Mouse (Mus musculus): ENCODE measurements around the gene Setd6. TPM values are rescaled to one million over a fixed set of nuclear protein-coding genes. Genes with fewer than 3 reads are reported as not detected.

Setd6 gene
- total RNA-seq, 2 experiments from 2014 or later = 15.8 to 21.0 TPM

- no peak for DNase-seq
These were observed 6.1 kb upstream of the Setd6 start for GRCm38 (mm10) chr8:95709579-95709978.

- no peak for DNase-seq
These were observed 4.7 kb upstream of the Setd6 start for GRCm38 (mm10) chr8:95711029-95711428.

GRCm38 (mm10) chr8:95712395-95712794 lies 3.3 kb upstream of the Setd6 start:
- no peak for DNase-seq

- peak; percentile 59 to 82 for DNase-seq
These were observed 2.3 kb upstream of the Setd6 start for GRCm38 (mm10) chr8:95713100-95714010.

- no peak for DNase-seq
These were observed 1.3 kb upstream of the Setd6 start for GRCm38 (mm10) chr8:95714367-95714766.

GRCm38 (mm10) chr8:95714837-95715413 lies 756 bp upstream of the Setd6 start:
- DNase-seq = no peak

- no peak for DNase-seq
These were observed 1.1 kb downstream of the Setd6 start for GRCm38 (mm10) chr8:95716546-95717335.

GRCm38 (mm10) chr8:95727625-95728024 lies 11.9 kb downstream of the Setd6 start:
- DNase-seq = no peak

GRCm38 (mm10) chr8:95738596-95738995 lies 22.9 kb downstream of the Setd6 start:
- DNase-seq = no peak

GRCm38 (mm10) chr8:95741732-95742131 lies 26.1 kb downstream of the Setd6 start:
- no peak for DNase-seq

GRCm38 (mm10) chr8:95748028-95748427 lies 32.3 kb downstream of the Setd6 start:
- no peak for DNase-seq

- DNase-seq = no peak
These were observed 36.2 kb downstream of the Setd6 start for GRCm38 (mm10) chr8:95751924-95752323.

- no peak for DNase-seq
These were observed 44.6 kb downstream of the Setd6 start for GRCm38 (mm10) chr8:95760323-95760722.

- no peak for DNase-seq
These were observed 48.5 kb downstream of the Setd6 start for GRCm38 (mm10) chr8:95764133-95764532.

Small RNA genes lying within 50 kb of the gene (microRNA-seq; reads per million reads assigned to microRNA genes)
- gene Mir7073 = 0 to 0.27 reads per million in 2 experiments

Other genes starting within 250 kb of the Setd6 start
- gene Csnk2a2, start 225.8 kb upstream of the Setd6 start, total RNA-seq (2021) = 10 to 100 TPM; 30.2 to 34.7 TPM
- under 1 TPM in 1 of 2 experiments, not detected in 1; 0.23 TPM for gene Ccdc113, start 181.8 kb upstream of the Setd6 start, total RNA-seq (2021)
- gene Prss54, start 139.5 kb upstream of the Setd6 start, total RNA-seq (2021) = not detected
- gene Gins3, start 82.4 kb upstream of the Setd6 start, total RNA-seq (2021) = 1 to 10 TPM in 1 of 2 experiments, under 1 TPM in 1; 0.97 to 1.2 TPM
- 100 to 1,000 TPM; 144 to 150 TPM for gene Ndrg4, start 38.9 kb upstream of the Setd6 start, total RNA-seq (2021)
- 100 to 1,000 TPM in 1 of 2 experiments, 10 to 100 TPM in 1; 99.8 to 110 TPM for gene Cnot1, start 91.6 kb downstream of the Setd6 start, total RNA-seq (2021)
- 10 to 100 TPM; 90.8 to 97.5 TPM for gene Sap18b, start 109.5 kb downstream of the Setd6 start, total RNA-seq (2021)
- gene Slc38a7, start 137.7 kb downstream of the Setd6 start, total RNA-seq (2021) = 10 to 100 TPM; 10.7 to 11.3 TPM
- 100 to 1,000 TPM; 729 to 736 TPM for gene Got2, start 172.7 kb downstream of the Setd6 start, total RNA-seq (2021)